Mouse (Mus musculus) midbrain, embryonic 10.5 days (tissue): ENCODE measurements at regions not wholly inside any gene's neighbourhood (a gene's known extent, or its start where the extent isn't known, plus 50 kb on each side); places are given as distances from the start of the nearest gene placed in this dataset.
"Not testable (repeated sequence)": the region's sequence is repeated elsewhere in the genome, so short reads cannot be mapped to it uniquely, and the experiment has no call there.

ENCODE experiments used
- DNase-seq: peaks from one replicate; pipeline ENCODE4 v3.0.0-alpha.2; 2017; ENCODE audit warnings: low spot score
- H3K27ac ChIP-seq: fragments of 300-500 bp; sonication (generic); replicated peaks from 2 replicates; pipeline ENCODE4 v1.5.1; 2016; ENCODE audit warnings: mild to moderate bottlenecking
- H3K27me3 ChIP-seq: fragments of 300-500 bp; sonication (generic); 2 replicates; pipeline ENCODE4 v1.6.1; 2016; ENCODE audit warnings: low read depth, mild to moderate bottlenecking; ENCODE audit not compliant: poor library complexity, severe bottlenecking
- H3K36me3 ChIP-seq: fragments of 300-500 bp; sonication (generic); 2 replicates; pipeline ENCODE4 v1.6.1; 2016; ENCODE audit warnings: mild to moderate bottlenecking, moderate library complexity
- H3K4me1 ChIP-seq: fragments of 300-500 bp; sonication (generic); 2 replicates; pipeline ENCODE4 v1.6.1; 2016
- H3K4me3 ChIP-seq: fragments of 300-500 bp; sonication (generic); 2 replicates; pipeline ENCODE4 v1.5.1; 2016; ENCODE audit warnings: mild to moderate bottlenecking, moderate library complexity
- H3K9me3 ChIP-seq: fragments of 300-500 bp; sonication (generic); replicated peaks from 2 replicates; pipeline ENCODE4 v1.6.1; 2016; ENCODE audit warnings: mild to moderate bottlenecking
- WGBS: fragments of 180-500 bp; shearing (Covaris S2); methylation state at CpG from one replicate; pipeline ENCODE4 v1.1.7; 2016; 5-methylcytosine and 5-hydroxymethylcytosine counted together

DNA sequence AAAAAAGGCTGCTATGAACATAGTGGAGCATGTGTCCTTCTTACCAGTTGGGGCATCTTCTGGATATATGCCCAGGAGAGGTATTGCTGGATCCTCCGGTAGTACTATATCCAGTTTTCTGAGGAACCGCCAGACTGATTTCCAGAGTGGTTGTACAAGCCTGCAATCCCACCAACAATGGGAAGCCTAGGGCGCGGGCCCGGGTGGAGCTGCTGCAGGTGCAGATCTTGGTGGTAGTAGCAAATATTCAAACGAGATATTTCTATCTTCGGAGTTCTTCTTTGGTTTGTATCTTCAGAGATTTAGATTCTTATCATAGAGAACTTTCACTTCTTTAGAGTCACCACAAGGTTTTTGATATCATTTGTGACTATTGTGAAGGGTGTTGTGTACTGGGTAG is 52.7 kb upstream of the Btbd35f27 start:
- H3K4me3 ChIP-seq, H3K27me3 ChIP-seq, H3K36me3 ChIP-seq, H3K9me3 ChIP-seq, H3K4me1 ChIP-seq, H3K27ac ChIP-seq: not testable (repeated sequence)
- DNase-seq: peak; percentile 9
- WGBS: 94% methylated on average over 5 of the region's 7 CpGs
